In the genomic region with DNA sequence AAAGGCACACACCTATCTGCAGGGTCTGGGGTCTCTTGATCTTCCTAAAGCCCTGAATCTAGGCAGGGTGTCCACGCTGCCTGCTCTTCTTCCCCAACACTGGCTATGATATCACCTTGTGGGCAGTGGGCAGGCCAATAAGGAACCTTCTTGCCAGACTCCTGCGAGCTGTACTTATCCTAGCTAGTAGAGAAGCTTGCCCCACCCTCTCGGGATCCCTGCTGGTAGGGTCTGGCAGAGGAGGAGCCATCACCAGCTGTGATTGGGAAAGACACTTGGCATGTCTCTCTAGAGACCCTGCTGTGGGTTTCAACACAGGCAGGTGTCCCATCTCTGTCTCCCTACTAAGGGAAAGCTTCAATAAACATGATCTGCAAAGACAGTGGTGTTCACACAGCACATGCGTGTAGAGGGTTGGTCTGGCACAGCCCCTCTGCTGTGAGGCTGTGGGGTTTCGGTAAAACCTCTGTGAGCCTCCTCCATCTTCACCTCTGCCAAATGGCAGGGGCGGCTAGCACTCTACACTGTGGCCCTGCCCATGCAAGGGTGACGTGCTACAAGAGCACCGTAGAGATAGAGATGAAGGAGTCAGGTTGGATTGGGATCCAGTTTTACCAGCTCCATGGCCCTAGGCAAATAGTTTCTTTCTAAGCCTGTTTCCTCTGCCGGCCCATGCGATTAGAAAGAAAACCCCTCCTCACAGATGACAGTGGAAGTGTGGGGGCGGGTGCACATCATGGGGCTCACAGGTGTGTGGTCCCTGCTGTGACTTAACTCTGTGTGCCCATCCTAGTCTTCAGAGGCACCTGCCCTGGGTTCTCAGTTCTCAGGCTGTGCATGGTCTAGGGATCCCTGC, we compare ENCODE assay signal across 8 mouse cellular contexts. TPM values are rescaled to one million over a fixed set of nuclear protein-coding genes. Genes with fewer than 3 reads are reported as not detected.
DNase-seq lines count a peak whose midpoint lies in the region; ATAC-seq lines count a peak whose summit lies in the region.

No protein-coding gene starts in this region.

- no peaks in the 10 kb centered on the region for H3K36me3 ChIP-seq in midbrain, embryonic 12.5 days
- H3K36me3 ChIP-seq in midbrain, embryonic 11.5 days (ENCODE audit: control insufficient read depth, insufficient read depth, low read length): no peaks in the 10 kb centered on the region

- H3K4me2 ChIP-seq in midbrain, embryonic 12.5 days (replicated peaks): no peak overlapping the region
- H3K4me2 ChIP-seq in midbrain, embryonic 11.5 days: no peak overlapping the region

- H3K9me3 ChIP-seq in midbrain, embryonic 12.5 days: no peaks in the 10 kb centered on the region
- H3K9me3 ChIP-seq in midbrain, embryonic 11.5 days (ENCODE audit: control insufficient read depth, low read length): no peaks in the 10 kb centered on the region

- peaks cover 55% of the 10 kb centered on the region for H3K4me1 ChIP-seq in midbrain, embryonic 12.5 days
- peaks cover 19% of the 10 kb centered on the region for H3K4me1 ChIP-seq in midbrain, embryonic 11.5 days (ENCODE audit: control insufficient read depth, insufficient read depth, low read length)

- 0 out of 2 replicates have a peak overlapping the region, but pooled peaks have one; percentile 39 for H3K27ac ChIP-seq in midbrain, embryonic 12.5 days (replicated peaks)
- H3K27ac ChIP-seq in midbrain, embryonic 11.5 days (ENCODE audit: low read depth, low read length): no peak overlapping the region

- WGBS in midbrain, embryonic 12.5 days: 76% methylated on average over 11 of the region's 11 CpGs
- 75% methylated on average over 11 of the region's 11 CpGs for WGBS in midbrain, embryonic 11.5 days

- peak; percentile 87 for DNase-seq in heart, adult 11 months
- DNase-seq in heart, postnatal 4 days: no peak
- no peak for DNase-seq in midbrain, embryonic 11.5 days (ENCODE audit: low spot score, missing footprints)
- DNase-seq in liver: peak; percentile 21
- peak; percentile 50 to 70 for DNase-seq in thymus, postnatal 36 days
- no peak for DNase-seq in urinary bladder, postnatal 10 days (ENCODE audit: low spot score)

- 0 out of 2 replicates have a peak, but pooled peaks cover 13% of the 10 kb centered on the region for H3K27me3 ChIP-seq in midbrain, embryonic 12.5 days
- H3K27me3 ChIP-seq in midbrain, embryonic 11.5 days (ENCODE audit: control insufficient read depth, insufficient read depth, low read length): no peaks in the 10 kb centered on the region

- H3K4me3 ChIP-seq in midbrain, embryonic 12.5 days: no peak overlapping the region
- no peak overlapping the region for H3K4me3 ChIP-seq in midbrain, embryonic 11.5 days (ENCODE audit: low read depth, low read length)

- ATAC-seq in midbrain, embryonic 12.5 days (ENCODE audit: low FRiP score, low read depth): no peak
- ATAC-seq in midbrain, embryonic 11.5 days (ENCODE audit: low FRiP score): no peak
- ATAC-seq in erythroid progenitor cell, adult 5-6 weeks (replicated peaks; ENCODE audit: low FRiP score, poor library complexity, severe bottlenecking): no peak

- H3K9ac ChIP-seq in midbrain, embryonic 12.5 days (replicated peaks): no peak overlapping the region
- no peak overlapping the region for H3K9ac ChIP-seq in midbrain, embryonic 11.5 days (ENCODE audit: low read length)

RNA-seq across cellular contexts. Expression of gene Adgrg1, which starts 16.3 kb away (rescaled TPM):
- 10 to 100 TPM; 22.7 to 25.6 TPM for total RNA-seq in heart, postnatal 4 days (2021)
- 193 and 210 TPM in 2 replicates for polyA plus RNA-seq in midbrain, embryonic 12.5 days (2016; fragmentation: Nextera tagmentation; extraction: Ambion mirVana)
- 153 and 157 TPM in 2 replicates for polyA plus RNA-seq in midbrain, embryonic 11.5 days (2014; fragmentation: Nextera tagmentation; extraction: Ambion mirVana)
- total RNA-seq in erythroid progenitor cell, adult 5-6 weeks (2015; ENCODE audit: low replicate concordance): 29.3 and 55.9 TPM in 2 replicates
- total RNA-seq in erythroid progenitor cell, adult 5-6 weeks (2017; ENCODE audit: low replicate concordance): 12.4 and 14.4 TPM in 2 replicates

RNA-seq across cellular contexts. Expression of gene Adgrg3, which starts 26.7 kb away (rescaled TPM):
- 1 to 10 TPM; 3.3 to 3.8 TPM for total RNA-seq in heart, postnatal 4 days (2021)
- polyA plus RNA-seq in midbrain, embryonic 12.5 days (2016; fragmentation: Nextera tagmentation; extraction: Ambion mirVana): 1.7 and 2.7 TPM in 2 replicates
- polyA plus RNA-seq in midbrain, embryonic 11.5 days (2014; fragmentation: Nextera tagmentation; extraction: Ambion mirVana): 2.6 and 2.8 TPM in 2 replicates
- 10.1 and 12.2 TPM in 2 replicates for total RNA-seq in erythroid progenitor cell, adult 5-6 weeks (2015; ENCODE audit: low replicate concordance)
- 3.5 and 10.3 TPM in 2 replicates for total RNA-seq in erythroid progenitor cell, adult 5-6 weeks (2017; ENCODE audit: low replicate concordance)

Comparison
In these comparisons a context has a peak if more than half of its experiments do, and no peak if none do; other contexts are left out.
1. DNase-seq: peak in heart, adult 11 months (single experiment), liver (single experiment) and thymus, postnatal 36 days (2 of 2); none in heart, postnatal 4 days (single experiment), midbrain, embryonic 11.5 days (single experiment) and urinary bladder, postnatal 10 days (single experiment).